Mouse (Mus musculus): Measurements from ENCODE around the gene Zfp87.

- no peak for TF ChIP-seq CTCF (IDR thresholded peaks at IDR 0.05; ENCODE audit: extremely low read depth, insufficient read length, insufficient replicate concordance, low read depth, low read length)
- no peak for TF ChIP-seq POLR2A (IDR thresholded peaks at IDR 0.05; ENCODE audit: low read depth, low read length)
Observed at GRCm38 (mm10) chr13:67469274-67469673, 56.7 kb downstream of the Zfp87 start.
